Mouse (Mus musculus): ENCODE results near the gene Rbms1. TPM values are rescaled to one million over a fixed set of nuclear protein-coding genes. Genes with fewer than 3 reads are reported as not detected.
A peak's percentile ranks its signal among the peaks of the same experiment; 100 is the strongest.

Rbms1 gene
- polyA plus RNA-seq, 1 experiment from 2014 or later = 77.3 TPM

GRCm38 (mm10) chr2:60788173-60788908 is 174.7 kb downstream of the Rbms1 start:
- CTCF ChIA-PET = no interaction called here
- H3K27me3 ChIP-seq = no peaks in the 10 kb centered on the region
- ATAC-seq = no peak
- no peak for TF ChIP-seq CTCF (IDR thresholded peaks at IDR 0.05)
- POLR2A ChIA-PET = no interaction called here
- no peak for DNase-seq (ENCODE audit: low read depth, low spot score)
- in situ Hi-C loops (cut with MboI; ENCODE audit: low pct_unique_long_range_greater_than_20kb) = no loop called here

- in situ Hi-C loops (cut with MboI; ENCODE audit: low pct_unique_long_range_greater_than_20kb) = no loop called here
- ATAC-seq = no peak
- no peak for DNase-seq (ENCODE audit: low read depth, low spot score)
- H3K27me3 ChIP-seq = no peaks in the 10 kb centered on the region
- ChIA-PET CTCF (no interaction called here), POLR2A (no interaction called here)
- TF ChIP-seq CTCF (IDR thresholded peaks at IDR 0.05) = peak; percentile 23
These were observed 175.9 kb downstream of the Rbms1 start for GRCm38 (mm10) chr2:60787088-60787487.

- no peaks in the 10 kb centered on the region for H3K27me3 ChIP-seq
- DNase-seq (ENCODE audit: low read depth, low spot score) = no peak
- POLR2A ChIA-PET = no interaction called here
- no peak for ATAC-seq
- in situ Hi-C loops (cut with MboI; ENCODE audit: low pct_unique_long_range_greater_than_20kb) = no loop called here
- CTCF ChIA-PET = no interaction called here
- TF ChIP-seq CTCF (IDR thresholded peaks at IDR 0.05) = no peak
These were observed 176.7 kb downstream of the Rbms1 start for GRCm38 (mm10) chr2:60786289-60786688.

GRCm38 (mm10) chr2:60774501-60774900 is 188.5 kb downstream of the Rbms1 start:
- POLR2A ChIA-PET = interaction anchor here (1.0 kb wide), 1 partner anchor 15 kb away, joined by 3 read pairs; no protein-coding TSS in a partner anchor
- CTCF ChIA-PET = interaction anchor here (1.7 kb wide), 1 partner anchor 27 kb away, joined by 4 read pairs; no protein-coding TSS in a partner anchor
- DNase-seq (ENCODE audit: low read depth, low spot score) = no peak
- in situ Hi-C loops (cut with MboI; ENCODE audit: low pct_unique_long_range_greater_than_20kb) = no loop called here
- TF ChIP-seq CTCF (IDR thresholded peaks at IDR 0.05) = no peak
- no peaks in the 10 kb centered on the region for H3K27me3 ChIP-seq
- ATAC-seq = no peak

- no peak for TF ChIP-seq CTCF (IDR thresholded peaks at IDR 0.05)
- in situ Hi-C loops (cut with MboI; ENCODE audit: low pct_unique_long_range_greater_than_20kb) = no loop called here
- ChIA-PET POLR2A (interaction anchor here (1.0 kb wide), 1 partner anchor 14 kb away, joined by 3 read pairs; no protein-coding TSS in a partner anchor), CTCF (interaction anchor here (1.4 to 1.7 kb wide), 2 partner anchors 10 to 26 kb away, joined by 3 to 4 read pairs; no protein-coding TSS in a partner anchor)
- ATAC-seq = no peak
- DNase-seq (ENCODE audit: low read depth, low spot score) = no peak
- H3K27me3 ChIP-seq = no peaks in the 10 kb centered on the region
These were observed 189.4 kb downstream of the Rbms1 start for GRCm38 (mm10) chr2:60773592-60773991.

- DNase-seq (ENCODE audit: low read depth, low spot score) = no peak
- ChIA-PET CTCF (interaction anchor here (1.1 to 1.3 kb wide), 2 partner anchors 15 to 19 kb away, joined by 3 to 5 read pairs; no protein-coding TSS in a partner anchor), POLR2A (interaction anchor here (0.6 kb wide), 1 partner anchor 26 kb away, joined by 3 read pairs; no protein-coding TSS in a partner anchor)
- H3K27me3 ChIP-seq = no peaks in the 10 kb centered on the region
- no peak for TF ChIP-seq CTCF (IDR thresholded peaks at IDR 0.05)
- no peak for ATAC-seq
- in situ Hi-C loops (cut with MboI; ENCODE audit: low pct_unique_long_range_greater_than_20kb) = no loop called here
These were observed 196.6 kb downstream of the Rbms1 start for GRCm38 (mm10) chr2:60766420-60766819.

- ChIA-PET CTCF (interaction anchor here (1.2 kb wide), 1 partner anchor 19 kb away, joined by 4 read pairs; no protein-coding TSS in a partner anchor), POLR2A (no interaction called here)
- DNase-seq (ENCODE audit: low read depth, low spot score) (no peak), ATAC-seq (no peak)
- no peaks in the 10 kb centered on the region for H3K27me3 ChIP-seq
- TF ChIP-seq CTCF (IDR thresholded peaks at IDR 0.05) = no peak
- in situ Hi-C loops (cut with MboI; ENCODE audit: low pct_unique_long_range_greater_than_20kb) = no loop called here
These were observed 206.8 kb downstream of the Rbms1 start for GRCm38 (mm10) chr2:60756218-60756617.

- POLR2A ChIA-PET = no interaction called here
- in situ Hi-C loops (cut with MboI; ENCODE audit: low pct_unique_long_range_greater_than_20kb) = no loop called here
- TF ChIP-seq CTCF (IDR thresholded peaks at IDR 0.05) = no peak
- ATAC-seq (no peak), DNase-seq (ENCODE audit: low read depth, low spot score) (no peak)
- CTCF ChIA-PET = no interaction called here
- no peaks in the 10 kb centered on the region for H3K27me3 ChIP-seq
These were observed 207.9 kb downstream of the Rbms1 start for GRCm38 (mm10) chr2:60755101-60755500.

GRCm38 (mm10) chr2:60751274-60751673 is 211.7 kb downstream of the Rbms1 start:
- ATAC-seq (no peak), DNase-seq (ENCODE audit: low read depth, low spot score) (no peak)
- ChIA-PET POLR2A (interaction anchor here (0.7 kb wide), 1 partner anchor 270 kb away, joined by 4 read pairs; no protein-coding TSS in a partner anchor), CTCF (interaction anchor here (0.8 to 1.1 kb wide), 3 partner anchors 11 to 743 kb away, joined by 3 read pairs; no protein-coding TSS in a partner anchor)
- in situ Hi-C loops (cut with MboI; ENCODE audit: low pct_unique_long_range_greater_than_20kb) = loop anchor here (5.0 kb wide), 1 partner anchor 701 kb away; no protein-coding TSS in a partner anchor
- no peaks in the 10 kb centered on the region for H3K27me3 ChIP-seq
- TF ChIP-seq CTCF (IDR thresholded peaks at IDR 0.05) = no peak

- ATAC-seq (no peak), DNase-seq (ENCODE audit: low read depth, low spot score) (no peak)
- in situ Hi-C loops (cut with MboI; ENCODE audit: low pct_unique_long_range_greater_than_20kb) = loop anchor here (5.0 kb wide), 1 partner anchor 702 kb away; no protein-coding TSS in a partner anchor
- H3K27me3 ChIP-seq = no peaks in the 10 kb centered on the region
- TF ChIP-seq CTCF (IDR thresholded peaks at IDR 0.05) = no peak
- CTCF ChIA-PET = interaction anchor here (1.1 kb wide), 1 partner anchor 12 kb away, joined by 3 read pairs; no protein-coding TSS in a partner anchor
- POLR2A ChIA-PET = no interaction called here
These were observed 212.4 kb downstream of the Rbms1 start for GRCm38 (mm10) chr2:60750591-60750990.

- peak; percentile 77 for TF ChIP-seq CTCF (IDR thresholded peaks at IDR 0.05)
- ChIA-PET CTCF (interaction anchor here (0.8 to 3.0 kb wide), 7 partner anchors 12 to 707 kb away, joined by 3 to 12 read pairs (median 4); no protein-coding TSS in a partner anchor), POLR2A (no interaction called here)
- DNase-seq (ENCODE audit: low read depth, low spot score) (peak; percentile 39), ATAC-seq (peak; percentile 0)
- in situ Hi-C loops (cut with MboI; ENCODE audit: low pct_unique_long_range_greater_than_20kb) = no loop called here
- no peaks in the 10 kb centered on the region for H3K27me3 ChIP-seq
These were observed 214.4 kb downstream of the Rbms1 start for GRCm38 (mm10) chr2:60748585-60748984.
